Mouse (Mus musculus) small intestine, adult 2 months (tissue): ENCODE data around the gene Kif5a.

Experiments
- CTCF ChIP-seq: fragments of 200-500 bp; IDR thresholded peaks from 2 replicates; pipeline ENCODE4 v1.5.1; 2012; ENCODE audit warnings: low read depth, mild to moderate bottlenecking, control low read depth, inconsistent platforms, low read length, moderate library complexity, mixed read lengths; ENCODE audit not compliant: insufficient replicate concordance, insufficient read length; ENCODE audit errors: extremely low read depth
- POLR2A ChIP-seq: fragments of 200-500 bp; IDR thresholded peaks from 2 replicates; pipeline ENCODE4 v1.6.1; 2012; ENCODE audit warnings: low read depth, mild to moderate bottlenecking, control low read depth, inconsistent platforms, low read length, moderate library complexity

- no peak for TF ChIP-seq CTCF
- no peak for TF ChIP-seq POLR2A
Observed at GRCm38 (mm10) chr10:127274261-127275022, 11.3 kb upstream of the Kif5a start.
